Mouse (Mus musculus) ES-Bruce4 (cell line): ENCODE data around the gene Hnf1a.

ENCODE experiments used
- CTCF ChIP-seq: IDR thresholded peaks from one replicate; pipeline ENCODE4 v1.8.1; 2011; ENCODE audit warnings: low read depth, low read length
- EP300 ChIP-seq: IDR thresholded peaks from 2 replicates; pipeline ENCODE4 v1.6.1; 2011; ENCODE audit warnings: low read depth, low read length; ENCODE audit not compliant: insufficient read depth
- POLR2A ChIP-seq: IDR thresholded peaks from one replicate; pipeline ENCODE4 v1.8.1; 2011; ENCODE audit warnings: low read length; ENCODE audit not compliant: insufficient read depth

DNA sequence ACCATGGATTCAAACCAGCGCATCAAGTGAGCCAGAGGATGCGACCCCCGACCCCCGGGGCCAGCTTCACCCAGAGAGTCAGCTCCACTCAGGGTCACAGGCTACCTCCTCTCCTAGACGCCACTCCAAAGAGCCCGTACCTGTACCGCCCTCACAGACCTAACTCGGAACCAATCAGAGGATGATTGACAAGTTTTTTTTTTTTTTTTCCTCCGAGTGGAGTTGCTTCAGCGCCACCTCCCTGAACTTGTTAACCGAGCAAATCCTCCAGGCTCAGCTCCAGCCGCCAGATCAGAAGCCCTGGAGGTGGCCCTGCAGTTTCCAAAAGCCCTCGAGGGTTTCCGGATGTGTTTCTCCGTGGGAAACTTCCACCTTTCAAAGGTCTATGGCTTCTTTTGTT, 11.1 kb upstream of the Hnf1a start:
- TF ChIP-seq CTCF (no peak), EP300 (no peak), POLR2A (no peak)
